Mouse (Mus musculus) inflammation-experienced regulatory T-cells, adult 16 weeks (primary cell): Measurements from ENCODE around the gene Zfp93. TPM values are rescaled to one million over a fixed set of nuclear protein-coding genes. Genes with fewer than 3 reads are reported as not detected.

Source experiments
- polyA plus RNA-seq: library from polyadenylated mRNA; unstranded; fragments of 100-300 nt; shearing (Covaris generic); gene quantifications from one replicate; pipeline ENCODE4 v1.2.1, GENCODE M21; 2017

Zfp93 gene
- 3.7 TPM for polyA plus RNA-seq

GRCm38 (mm10) chr7:24270288-24270672 lies at the start of gene Zfp93:
Gene Zfp93, plus strand, starts transcription at chr7:24270420.

GRCm38 (mm10) chr7:24237040-24237791 lies 33.0 kb upstream of the Zfp93 start, which contains the start of gene Zfp109:
Gene Zfp109, minus strand, starts transcription at chr7:24237560.

GRCm38 (mm10) chr7:24254633-24255474 lies 15.4 kb upstream of the Zfp93 start, which contains the start of gene Zfp108:
Gene Zfp108, plus strand, starts transcription at chr7:24254794.

GRCm38 (mm10) chr7:24300771-24301282 lies 30.6 kb downstream of the Zfp93 start, which contains the start of gene Zfp61:
Gene Zfp61, minus strand, starts transcription at chr7:24301232.

GRCm38 (mm10) chr7:24316567-24317092 lies 46.4 kb downstream of the Zfp93 start, which contains the start of gene Zfp94:
Gene Zfp94, minus strand, starts transcription at chr7:24316666.

Other genes starting within 250 kb of the Zfp93 start
- not detected for gene Vmn1r183, start 217.2 kb upstream of the Zfp93 start, polyA plus RNA-seq
- gene Zfp180, start 188.5 kb upstream of the Zfp93 start, polyA plus RNA-seq: 42.0 TPM
- 1.4 TPM for gene Zfp112, start 158.1 kb upstream of the Zfp93 start, polyA plus RNA-seq
- gene Zfp235, start 136.3 kb upstream of the Zfp93 start, polyA plus RNA-seq: 20.7 TPM
- 1.9 TPM for gene Zfp114, start 95.4 kb upstream of the Zfp93 start, polyA plus RNA-seq
- gene Zfp111, start 59.0 kb upstream of the Zfp93 start, polyA plus RNA-seq: 1.2 TPM
- gene Zfp109, start 32.9 kb upstream of the Zfp93 start, polyA plus RNA-seq: 7.7 TPM
- 1.0 TPM for gene Zfp108, start 15.6 kb upstream of the Zfp93 start, polyA plus RNA-seq
- gene Zfp61, start 30.8 kb downstream of the Zfp93 start, polyA plus RNA-seq: 28.4 TPM
- 16.9 TPM for gene Zfp94, start 46.2 kb downstream of the Zfp93 start, polyA plus RNA-seq
- gene Tescl, start 63.5 kb downstream of the Zfp93 start, polyA plus RNA-seq: not detected
- not detected for gene Lypd5, start 78.8 kb downstream of the Zfp93 start, polyA plus RNA-seq
- gene Kcnn4, start 99.8 kb downstream of the Zfp93 start, polyA plus RNA-seq: 174 TPM
- gene Smg9, start 129.2 kb downstream of the Zfp93 start, polyA plus RNA-seq: 61.3 TPM
- not detected for gene Irgc1, start 181.9 kb downstream of the Zfp93 start, polyA plus RNA-seq
- 0.96 TPM for gene Plaur, start 192.1 kb downstream of the Zfp93 start, polyA plus RNA-seq
- not detected for gene Cadm4, start 211.6 kb downstream of the Zfp93 start, polyA plus RNA-seq
- 1.6 TPM for gene Zfp428, start 236.6 kb downstream of the Zfp93 start, polyA plus RNA-seq
- gene AC161166.1, start 242.0 kb downstream of the Zfp93 start, polyA plus RNA-seq: not detected